Mouse (Mus musculus): ENCODE measurements around the gene Eno1. TPM values are rescaled to one million over a fixed set of nuclear protein-coding genes. Genes with fewer than 3 reads are reported as not detected.
A peak's percentile ranks its signal among the peaks of the same experiment; 100 is the strongest.

The Eno1 gene
- polyA plus RNA-seq, 1 experiment from 2014 or later, result 3,103 TPM

DNA sequence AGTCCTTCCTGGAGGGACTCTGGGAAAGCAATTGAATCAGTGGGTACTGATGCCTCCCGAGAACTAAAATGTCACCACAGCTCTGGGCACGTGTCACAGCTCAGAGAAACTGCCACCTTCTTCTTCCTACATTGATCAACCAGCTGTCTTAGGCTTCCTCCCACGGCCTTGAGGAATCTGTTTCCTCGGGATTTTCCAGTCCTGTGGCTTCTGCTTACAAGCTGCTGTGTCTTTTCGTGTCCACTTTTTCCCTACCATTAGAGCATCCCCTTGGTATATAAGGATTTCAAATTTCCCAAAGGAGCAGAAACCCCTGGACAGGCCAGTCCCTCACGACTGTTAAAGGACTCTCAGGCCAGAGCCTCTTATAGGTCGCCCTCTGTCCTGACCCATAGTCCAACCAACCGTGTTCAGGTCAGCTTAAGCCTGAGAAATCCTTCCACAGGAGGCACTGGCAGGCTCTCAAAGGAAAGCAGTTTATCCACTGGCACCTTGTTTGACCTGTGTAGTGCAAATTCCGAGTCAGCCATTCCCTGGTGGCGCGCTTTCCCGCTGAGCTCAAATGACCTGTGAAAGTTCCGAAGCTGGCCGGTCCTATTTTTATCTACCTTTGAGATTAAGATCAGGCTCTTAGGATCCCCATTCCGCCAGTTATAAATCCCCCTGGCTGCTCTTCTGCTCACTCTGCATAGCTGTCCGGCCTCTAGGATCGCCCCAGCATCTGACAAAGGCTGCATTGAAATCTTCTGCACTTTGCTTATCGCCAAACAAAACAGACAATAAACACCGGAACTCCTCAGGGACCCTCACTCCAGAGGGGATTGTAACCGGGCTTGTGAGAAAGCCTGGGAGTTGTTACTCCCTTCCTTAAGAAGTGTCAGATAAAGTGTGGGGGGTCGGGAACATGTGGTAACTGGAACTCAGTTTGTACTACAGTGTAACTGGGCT lies 5.8 kb upstream of the Eno1 start:
- Histone ChIP-seq H3K9me3 (replicated peaks) (no peaks in the 10 kb centered on the region), H3K4me3 (no peak overlapping the region), H3K27me3 (ENCODE audit: low read depth, poor library complexity, severe bottlenecking) (no peaks in the 10 kb centered on the region), H3K27ac (peak overlapping the region; percentile 72), H3K36me3 (no peaks in the 10 kb centered on the region), H3K4me1 (peaks cover 63% of the 10 kb centered on the region)
- DNase-seq (ENCODE audit: low spot score), result no peak
- WGBS, result 5% methylated on average over 21 of the region's 21 CpGs

DNA sequence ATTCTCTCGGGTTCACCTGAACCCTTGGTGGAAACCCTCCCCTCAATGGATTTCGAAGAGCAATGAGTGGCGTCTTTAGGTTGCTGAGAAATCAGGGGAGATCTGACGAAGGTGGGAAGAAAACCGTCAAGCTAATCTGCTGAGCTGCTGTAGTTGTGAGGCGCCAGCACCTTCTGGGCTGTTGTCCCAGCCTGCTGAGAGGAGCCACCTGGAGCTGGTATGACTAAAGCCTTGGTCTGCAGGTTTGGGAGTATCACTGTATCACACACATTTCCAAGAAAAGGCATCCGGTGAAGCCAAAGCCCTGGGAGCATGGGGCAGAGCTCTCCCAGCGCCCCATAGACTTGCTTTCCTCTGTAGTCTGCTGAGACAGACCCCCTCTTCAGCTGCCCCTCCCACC lies 4.7 kb upstream of the Eno1 start:
- 47% methylated on average over 8 of the region's 8 CpGs for WGBS
- peak overlapping the region; percentile 54; the same call in 1 of the 2 replicates for H3K27ac ChIP-seq
- DNase-seq (ENCODE audit: low spot score), result no peak
- H3K9me3 ChIP-seq (replicated peaks), result no peaks in the 10 kb centered on the region
- H3K4me3 ChIP-seq, result no peak overlapping the region
- H3K4me1 ChIP-seq, result peaks cover 69% of the 10 kb centered on the region
- no peaks in the 10 kb centered on the region for H3K36me3 ChIP-seq
- H3K27me3 ChIP-seq (ENCODE audit: low read depth, poor library complexity, severe bottlenecking), result no peaks in the 10 kb centered on the region

DNA sequence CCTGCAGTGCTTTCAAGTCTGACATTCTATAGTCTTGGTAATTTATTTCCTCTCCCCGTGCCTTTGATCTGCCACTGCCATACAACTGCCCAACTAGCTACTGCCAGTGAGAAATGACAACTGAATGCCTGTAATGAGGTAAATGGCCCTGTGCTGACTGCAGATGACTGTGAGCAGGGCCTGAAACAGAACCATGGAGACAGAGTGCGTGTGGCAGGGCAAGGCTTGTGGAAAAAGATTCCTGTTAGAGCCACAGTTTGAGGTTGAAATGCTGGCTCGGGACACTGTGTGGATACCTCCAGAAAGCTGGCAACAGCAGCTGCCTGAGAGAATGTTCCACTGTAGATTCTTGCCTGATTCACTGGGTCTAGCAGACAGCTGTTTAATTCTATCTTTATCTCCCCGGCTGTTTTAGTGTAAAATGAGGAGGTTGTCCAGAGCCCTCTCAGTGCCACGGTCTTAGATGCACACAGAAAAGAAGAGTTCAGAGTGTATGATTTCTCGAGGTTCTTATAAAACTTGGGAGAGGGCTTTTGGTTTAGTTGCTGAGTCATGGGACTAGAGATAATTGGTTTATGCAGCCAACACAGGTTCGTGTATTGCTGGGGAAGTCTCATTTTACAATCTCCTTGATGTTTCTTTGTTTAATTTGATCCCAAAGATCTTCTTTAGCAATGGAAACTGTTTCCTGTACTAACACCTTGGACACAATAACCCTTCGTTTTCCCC lies 1.8 kb upstream of the Eno1 start:
- peaks cover 67% of the 10 kb centered on the region for H3K4me1 ChIP-seq
- no peak for DNase-seq (ENCODE audit: low spot score)

DNA sequence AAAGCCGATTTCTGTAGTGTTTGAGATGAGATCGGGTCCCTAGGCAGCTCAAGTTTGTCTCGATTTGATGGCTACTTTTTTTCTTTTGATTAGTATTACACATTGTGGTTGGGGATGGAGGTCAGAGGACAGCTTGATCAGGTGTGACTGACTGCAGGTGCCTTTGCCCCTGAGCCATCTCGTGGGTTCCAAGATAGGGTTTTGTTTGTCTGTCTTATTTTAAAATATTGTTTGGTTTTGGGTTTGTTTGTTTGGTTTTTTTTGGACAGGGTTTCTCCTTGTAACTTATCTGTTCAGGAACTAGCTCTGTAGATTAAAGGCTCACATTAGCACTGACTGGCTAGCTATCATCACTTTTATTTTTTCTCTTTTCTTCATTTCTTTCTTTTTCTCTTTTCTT lies 936 bp upstream of the Eno1 start:
- Histone ChIP-seq H3K4me1 (peaks cover 67% of the 10 kb centered on the region), H3K36me3 (peaks cover 20% of the 10 kb centered on the region), H3K27ac (peak overlapping the region; percentile 99), H3K9me3 (replicated peaks) (no peaks in the 10 kb centered on the region), H3K4me3 (no peak overlapping the region), H3K27me3 (ENCODE audit: low read depth, poor library complexity, severe bottlenecking) (no peaks in the 10 kb centered on the region)
- WGBS, result 79% methylated on average over 4 of the region's 4 CpGs
- no peak for DNase-seq (ENCODE audit: low spot score)

More for the DNA sequence above, 1.8 kb upstream of the Eno1 start:
- Histone ChIP-seq H3K27me3 (ENCODE audit: low read depth, poor library complexity, severe bottlenecking) (no peaks in the 10 kb centered on the region), H3K27ac (peak overlapping the region; percentile 75), H3K9me3 (replicated peaks) (no peaks in the 10 kb centered on the region), H3K36me3 (peaks cover 12% of the 10 kb centered on the region), H3K4me3 (no peak overlapping the region)
- WGBS, result 35% methylated on average over 8 of the region's 8 CpGs

DNA sequence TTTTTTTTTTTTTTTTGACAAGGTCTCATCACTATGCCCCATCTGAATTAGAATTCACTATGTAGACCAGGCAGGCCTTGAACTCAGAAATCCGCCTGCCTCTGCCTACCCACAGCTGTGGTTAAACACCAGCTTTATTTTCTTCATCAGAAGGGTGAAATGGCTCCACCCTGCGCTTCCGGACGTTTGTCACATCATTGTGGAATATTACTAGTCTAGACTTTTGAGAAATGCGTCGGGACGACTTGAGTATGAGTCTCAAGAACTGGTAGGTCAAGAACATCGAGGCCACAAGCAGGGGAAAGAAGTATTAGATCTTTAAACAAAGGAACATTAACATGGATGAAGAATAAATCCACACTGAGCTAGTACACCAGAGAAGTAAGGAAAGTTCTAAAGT lies 490 bp upstream of the Eno1 start:
- H3K9me3 ChIP-seq (replicated peaks), result no peaks in the 10 kb centered on the region
- 82% methylated on average over 8 of the region's 8 CpGs for WGBS
- peak overlapping the region; percentile 96 for H3K4me3 ChIP-seq
- H3K27me3 ChIP-seq (ENCODE audit: low read depth, poor library complexity, severe bottlenecking), result no peaks in the 10 kb centered on the region
- peak overlapping the region; percentile 99 for H3K27ac ChIP-seq
- no peak for DNase-seq (ENCODE audit: low spot score)
- peaks cover 25% of the 10 kb centered on the region for H3K36me3 ChIP-seq
- H3K4me1 ChIP-seq, result peaks cover 65% of the 10 kb centered on the region

DNA sequence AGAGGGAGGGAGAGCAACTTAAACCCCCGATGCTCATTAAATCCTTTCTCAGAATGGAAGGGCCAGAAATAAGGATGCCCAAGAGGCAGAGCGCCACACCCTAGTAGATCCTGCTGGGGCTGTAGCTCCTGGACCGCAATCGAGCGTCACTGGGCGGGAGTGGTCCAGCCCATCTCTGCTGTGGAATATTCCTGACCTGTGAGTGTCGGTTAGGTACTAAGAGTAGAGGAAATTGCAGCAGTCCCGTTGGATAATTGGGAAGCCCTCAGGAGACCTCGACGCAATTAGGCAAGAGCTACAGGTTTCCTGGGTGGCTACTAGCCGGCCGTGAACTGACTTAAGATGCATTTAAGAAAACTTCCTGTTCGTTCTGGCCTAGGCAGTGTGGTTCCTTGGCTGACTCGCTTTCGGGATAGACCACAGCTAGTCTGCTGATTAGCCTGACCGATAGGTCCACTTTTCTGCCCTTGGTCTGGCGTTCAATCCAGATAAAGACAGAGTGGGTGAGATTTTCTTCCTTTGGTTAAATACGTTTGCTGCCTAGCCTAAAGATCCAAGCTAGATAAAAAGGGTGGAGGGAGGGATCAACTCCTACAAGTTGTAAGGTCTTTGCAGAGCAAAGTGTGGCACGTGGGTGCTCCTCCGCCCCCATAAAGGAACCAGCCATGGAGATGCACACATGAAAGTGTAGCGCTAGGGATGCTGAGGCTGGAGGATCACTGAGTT lies 1.3 kb downstream of the Eno1 start:
- Histone ChIP-seq H3K4me3 (peak overlapping the region; percentile 96), H3K9me3 (replicated peaks) (no peaks in the 10 kb centered on the region), H3K4me1 (peaks cover 61% of the 10 kb centered on the region), H3K36me3 (peaks cover 43% of the 10 kb centered on the region), H3K27me3 (ENCODE audit: low read depth, poor library complexity, severe bottlenecking) (no peaks in the 10 kb centered on the region), H3K27ac (peak overlapping the region; percentile 99)
- WGBS, result under 1% methylated on average over 21 of the region's 21 CpGs
- DNase-seq (ENCODE audit: low spot score), result peak; percentile 62

DNA sequence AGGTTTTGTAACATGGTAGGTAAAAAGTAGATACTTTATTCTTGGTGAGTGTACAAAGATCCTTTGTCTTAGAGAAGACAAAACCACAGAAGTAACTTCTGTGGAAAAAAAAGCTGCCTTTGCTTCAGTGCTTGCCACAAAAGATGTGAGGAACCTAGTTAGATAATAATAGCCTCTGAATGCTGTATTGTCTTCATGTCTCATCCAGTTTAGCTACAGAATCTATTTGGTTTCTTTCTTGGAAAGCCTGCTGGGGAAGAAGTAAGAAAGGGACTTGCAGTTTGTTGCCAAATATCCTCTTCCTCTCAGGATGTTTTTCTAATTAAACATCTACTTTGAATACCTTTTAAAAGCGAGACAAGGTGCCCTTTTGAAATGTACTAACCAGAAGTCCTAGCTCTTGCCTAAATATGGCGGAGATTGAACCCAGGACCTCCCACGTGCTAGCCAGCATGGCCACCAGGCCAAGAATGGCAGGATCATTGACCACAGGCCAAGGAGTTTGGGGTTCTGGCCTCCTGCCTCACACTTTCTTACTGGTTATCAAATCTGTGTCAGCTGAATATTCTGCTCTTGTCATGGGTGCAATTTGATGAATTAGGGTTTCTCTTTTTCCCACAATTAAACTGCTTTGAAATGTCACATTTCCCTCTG lies 2.0 kb downstream of the Eno1 start:
- Histone ChIP-seq H3K4me1 (peaks cover 67% of the 10 kb centered on the region), H3K27me3 (ENCODE audit: low read depth, poor library complexity, severe bottlenecking) (no peaks in the 10 kb centered on the region), H3K36me3 (peaks cover 50% of the 10 kb centered on the region), H3K4me3 (peak overlapping the region; percentile 96), H3K9me3 (replicated peaks) (no peaks in the 10 kb centered on the region), H3K27ac (peak overlapping the region; percentile 99)
- no peak for DNase-seq (ENCODE audit: low spot score)
- 4% methylated on average over 3 of the region's 3 CpGs for WGBS

DNA sequence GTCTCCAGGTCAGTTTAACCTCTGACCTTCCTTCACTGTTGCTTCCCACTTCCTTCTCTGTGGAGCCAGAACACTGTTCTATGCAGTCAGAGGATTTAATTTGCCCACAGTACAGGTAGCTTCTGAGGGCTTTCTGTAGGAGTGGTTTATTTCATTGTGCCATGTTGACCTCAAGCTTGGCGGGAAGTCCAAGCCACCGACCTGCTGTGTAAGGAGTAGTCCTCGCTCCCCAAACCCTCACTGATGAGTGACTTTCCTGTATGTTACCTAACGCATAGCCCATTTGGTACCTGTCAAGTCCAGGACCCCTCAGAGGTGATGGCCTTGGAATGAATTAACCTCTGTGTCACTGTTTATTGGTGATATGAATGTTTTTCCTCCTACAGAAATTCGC lies 2.6 kb downstream of the Eno1 start:
- H3K4me3 ChIP-seq, result peak overlapping the region; percentile 96
- H3K9me3 ChIP-seq (replicated peaks), result no peaks in the 10 kb centered on the region
- no peak for DNase-seq (ENCODE audit: low spot score)
- no peaks in the 10 kb centered on the region for H3K27me3 ChIP-seq (ENCODE audit: low read depth, poor library complexity, severe bottlenecking)
- whole genome bisulfite sequencing, result 13% methylated on average over 5 of the region's 5 CpGs
- peaks cover 67% of the 10 kb centered on the region for H3K4me1 ChIP-seq
- peaks cover 55% of the 10 kb centered on the region for H3K36me3 ChIP-seq
- peak overlapping the region; percentile 99 for H3K27ac ChIP-seq

DNA sequence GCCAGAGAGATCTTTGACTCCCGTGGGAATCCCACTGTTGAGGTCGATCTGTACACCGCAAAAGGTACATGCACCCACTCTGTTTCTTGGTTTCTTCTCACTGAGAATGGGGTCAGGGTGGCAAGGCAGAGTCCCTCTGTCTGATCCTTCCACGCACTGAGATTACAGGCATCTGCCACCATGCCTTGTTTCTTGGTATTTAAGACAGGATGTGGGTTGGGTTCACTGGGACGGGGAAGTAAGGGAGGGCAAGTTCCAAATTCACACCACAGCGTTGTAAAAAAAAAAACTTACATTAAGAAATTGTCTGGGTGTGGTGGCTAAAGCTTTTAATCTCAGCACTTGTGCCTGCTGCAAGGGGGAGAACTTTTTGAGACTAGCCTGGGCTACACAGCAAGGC lies 3.0 kb downstream of the Eno1 start:
- 29% methylated on average over 6 of the region's 6 CpGs for WGBS
- H3K9me3 ChIP-seq (replicated peaks), result no peaks in the 10 kb centered on the region
- H3K27me3 ChIP-seq (ENCODE audit: low read depth, poor library complexity, severe bottlenecking), result no peaks in the 10 kb centered on the region
- DNase-seq (ENCODE audit: low spot score), result no peak
- peaks cover 60% of the 10 kb centered on the region for H3K36me3 ChIP-seq
- peaks cover 62% of the 10 kb centered on the region for H3K4me1 ChIP-seq
- peak overlapping the region; percentile 96 for H3K4me3 ChIP-seq
- peak overlapping the region; percentile 99 for H3K27ac ChIP-seq

DNA sequence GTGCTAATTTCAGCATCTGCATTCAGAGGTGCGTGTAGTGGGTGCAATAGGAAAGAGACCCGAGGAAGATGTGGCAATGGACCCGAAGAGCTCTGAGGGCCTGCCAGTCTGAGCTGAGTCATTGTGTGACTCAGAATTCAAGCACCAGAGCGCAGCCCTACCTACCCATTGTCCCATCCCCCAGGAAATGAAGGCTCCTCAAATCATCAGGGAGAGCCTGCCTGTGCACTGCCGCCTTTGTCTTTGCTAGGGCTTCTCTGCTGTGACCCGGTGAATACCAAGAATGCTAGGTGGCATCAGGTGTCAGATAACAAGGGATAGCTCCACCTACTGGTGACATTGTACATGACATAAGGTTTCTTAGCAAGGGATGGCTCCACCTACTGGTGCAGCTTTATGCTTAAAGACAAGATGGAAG lies 3.4 kb downstream of the Eno1 start:
- Histone ChIP-seq H3K27me3 (ENCODE audit: low read depth, poor library complexity, severe bottlenecking) (no peaks in the 10 kb centered on the region), H3K4me1 (peaks cover 58% of the 10 kb centered on the region), H3K9me3 (replicated peaks) (no peaks in the 10 kb centered on the region), H3K4me3 (peak overlapping the region; percentile 96), H3K27ac (peak overlapping the region; percentile 99), H3K36me3 (peaks cover 64% of the 10 kb centered on the region)
- peak; percentile 80 for DNase-seq (ENCODE audit: low spot score)
- WGBS, result 6% methylated on average over 6 of the region's 6 CpGs

DNA sequence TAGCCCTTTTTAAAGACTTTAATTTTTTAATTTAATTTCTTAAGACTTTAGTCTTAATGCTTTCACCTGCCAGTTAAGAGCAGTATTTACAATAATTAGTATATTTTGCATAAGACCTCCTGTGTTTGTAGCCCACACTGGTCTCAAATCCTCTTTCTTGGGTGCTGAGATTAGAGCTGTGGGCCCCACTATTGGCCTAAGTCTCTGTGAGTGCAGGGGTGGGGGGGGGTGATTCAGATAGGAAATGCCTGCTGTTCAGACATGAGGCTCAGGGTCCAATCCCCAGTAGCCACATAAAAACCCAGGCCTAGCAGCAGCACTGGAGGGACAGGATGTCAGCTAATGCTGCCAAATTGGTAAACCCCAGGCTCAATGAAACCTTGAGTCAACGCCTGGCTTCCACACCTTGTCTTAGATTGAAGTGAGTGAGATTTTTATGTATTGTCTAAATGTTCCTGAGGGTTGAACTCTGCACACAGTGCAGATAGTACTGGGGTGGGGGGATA lies 3.9 kb downstream of the Eno1 start:
- peaks cover 53% of the 10 kb centered on the region for H3K4me1 ChIP-seq

DNA sequence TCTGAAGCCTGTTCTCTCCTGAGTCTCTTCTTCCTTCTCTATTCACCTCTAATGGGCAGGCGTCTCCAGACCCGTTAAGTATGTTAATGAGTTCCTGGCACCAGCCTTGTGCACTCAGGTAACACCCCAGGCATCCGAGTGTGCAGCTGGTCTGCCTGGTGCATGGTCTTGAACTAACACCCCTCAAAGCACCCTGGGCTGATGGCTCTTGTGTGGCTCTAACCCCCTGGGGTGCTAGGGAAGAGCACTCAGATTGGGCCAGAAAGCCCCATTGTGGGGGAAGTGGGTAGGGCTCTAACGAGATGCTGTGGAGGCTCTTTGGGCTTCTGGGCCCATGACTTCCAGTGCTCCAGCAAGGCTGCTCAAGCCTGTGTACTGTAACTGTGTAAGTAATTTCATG lies 5.2 kb downstream of the Eno1 start:
- no peak for DNase-seq (ENCODE audit: low spot score)
- peaks cover 82% of the 10 kb centered on the region for H3K36me3 ChIP-seq
- no peaks in the 10 kb centered on the region for H3K9me3 ChIP-seq (replicated peaks)
- H3K4me1 ChIP-seq, result peaks cover 43% of the 10 kb centered on the region
- no peak overlapping the region for H3K27ac ChIP-seq
- H3K27me3 ChIP-seq (ENCODE audit: low read depth, poor library complexity, severe bottlenecking), result no peaks in the 10 kb centered on the region
- WGBS, result 71% methylated on average over 4 of the region's 4 CpGs
- H3K4me3 ChIP-seq, result no peak overlapping the region

More for the DNA sequence above, 3.9 kb downstream of the Eno1 start:
- WGBS, result 79% methylated on average over 1 of the region's 1 CpGs
- Histone ChIP-seq H3K36me3 (peaks cover 69% of the 10 kb centered on the region), H3K9me3 (replicated peaks) (no peaks in the 10 kb centered on the region), H3K27ac (0 out of 2 replicates have a peak overlapping the region, but pooled peaks have one; percentile 99), H3K4me3 (peak overlapping the region; percentile 96; the same call in 1 of the 2 replicates), H3K27me3 (ENCODE audit: low read depth, poor library complexity, severe bottlenecking) (no peaks in the 10 kb centered on the region)
- DNase-seq (ENCODE audit: low spot score), result no peak
